Mouse (Mus musculus): ENCODE measurements around the gene Msmb.
A peak's percentile ranks its signal among the peaks of the same experiment; 100 is the strongest.

The Msmb gene

GRCm38 (mm10) chr14:32145809-32146511 lies 4.1 kb downstream of the Msmb start:
- peak; percentile 91 for DNase-seq (ENCODE audit: low spot score)

GRCm38 (mm10) chr14:32146578-32146977 lies 4.8 kb downstream of the Msmb start:
- DNase-seq (ENCODE audit: low spot score) = no peak

GRCm38 (mm10) chr14:32150872-32151271 lies 9.0 kb downstream of the Msmb start:
- DNase-seq (ENCODE audit: low spot score) = no peak

GRCm38 (mm10) chr14:32152243-32152965 lies 10.6 kb downstream of the Msmb start:
- no peak for DNase-seq (ENCODE audit: low spot score)

GRCm38 (mm10) chr14:32153156-32153555 lies 11.3 kb downstream of the Msmb start:
- no peak for DNase-seq (ENCODE audit: low spot score)

GRCm38 (mm10) chr14:32154758-32155157 lies 12.9 kb downstream of the Msmb start:
- DNase-seq (ENCODE audit: low spot score) = no peak

GRCm38 (mm10) chr14:32159150-32159670 lies 17.4 kb downstream of the Msmb start:
- peak; percentile 37 for DNase-seq (ENCODE audit: low spot score)

- peak; percentile 100 for DNase-seq (ENCODE audit: low spot score)
These were observed 17.9 kb downstream of the Msmb start, which contains the start of gene Ncoa4 for GRCm38 (mm10) chr14:32159690-32160246. TSS of gene Ncoa4 (plus strand) at chr14:32159865.

- DNase-seq (ENCODE audit: low spot score) = peak; percentile 37
These were observed 18.7 kb downstream of the Msmb start for GRCm38 (mm10) chr14:32160563-32160962.

GRCm38 (mm10) chr14:32161090-32161885 lies 19.5 kb downstream of the Msmb start:
- DNase-seq (ENCODE audit: low spot score) = peak; percentile 56

GRCm38 (mm10) chr14:32162231-32162630 lies 20.4 kb downstream of the Msmb start:
- no peak for DNase-seq (ENCODE audit: low spot score)

GRCm38 (mm10) chr14:32163203-32163888 lies 21.5 kb downstream of the Msmb start:
- DNase-seq (ENCODE audit: low spot score) = no peak

- DNase-seq (ENCODE audit: low spot score) = no peak
These were observed 22.6 kb downstream of the Msmb start for GRCm38 (mm10) chr14:32164173-32165051.

- peak; percentile 78 for DNase-seq (ENCODE audit: low spot score)
These were observed 23.6 kb downstream of the Msmb start for GRCm38 (mm10) chr14:32165278-32166061.

- no peak for DNase-seq (ENCODE audit: low spot score)
These were observed 24.2 kb downstream of the Msmb start for GRCm38 (mm10) chr14:32166062-32166441.

- no peak for DNase-seq (ENCODE audit: low spot score)
These were observed 25.0 kb downstream of the Msmb start for GRCm38 (mm10) chr14:32166840-32167239.

GRCm38 (mm10) chr14:32167326-32167725 lies 25.5 kb downstream of the Msmb start:
- DNase-seq (ENCODE audit: low spot score) = peak; percentile 40

GRCm38 (mm10) chr14:32168653-32169231 lies 26.9 kb downstream of the Msmb start:
- peak; percentile 92 for DNase-seq (ENCODE audit: low spot score)

- DNase-seq (ENCODE audit: low spot score) = no peak
These were observed 28.3 kb downstream of the Msmb start for GRCm38 (mm10) chr14:32170137-32170536.

Measured in c-Kit-positive CD71-positive TER-119-positive erythroid progenitor cells, embryonic 14.5 days (primary cell).